Mouse (Mus musculus) frontal cortex, postnatal 25 days (tissue): ENCODE measurements around the gene Majin.

Experiments used
- DNase-seq, 2 experiments: peaks; one replicate each; pipeline ENCODE4 v3.0.0; 2022; ENCODE audit warnings: low spot score in 2 of 2

The Majin gene

GRCm38 (mm10) chr19:6184131-6184530 is at the start of gene Majin:
Majin (plus strand) TSS chr19:6184388.
- DNase-seq: no peak

- no peak for DNase-seq
Observed at GRCm38 (mm10) chr19:6136397-6136796, 47.8 kb upstream of the Majin start.

GRCm38 (mm10) chr19:6139701-6140100 is 44.5 kb upstream of the Majin start:
- DNase-seq: no peak

DNA sequence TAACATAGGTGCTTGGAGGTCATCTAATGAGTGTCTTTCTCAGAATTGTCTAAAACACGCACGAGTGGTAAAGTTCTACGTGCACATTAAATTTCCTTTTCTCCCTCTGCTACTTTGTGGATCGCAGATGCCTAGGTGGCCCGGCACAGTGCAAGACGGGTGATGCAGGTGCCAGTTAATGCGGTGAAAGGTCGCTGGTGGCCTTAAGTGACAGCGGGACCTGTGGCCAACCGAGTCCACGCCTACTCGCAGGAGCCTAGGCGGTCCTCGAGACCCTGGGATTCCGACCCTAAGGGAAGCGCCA is 43.9 kb upstream of the Majin start:
- no peak for DNase-seq

- DNase-seq: peak; percentile 88 to 90
Observed at GRCm38 (mm10) chr19:6140678-6141393, 43.4 kb upstream of the Majin start, which contains the start of gene Batf2. Batf2 (plus strand) TSS chr19:6140983.

DNA sequence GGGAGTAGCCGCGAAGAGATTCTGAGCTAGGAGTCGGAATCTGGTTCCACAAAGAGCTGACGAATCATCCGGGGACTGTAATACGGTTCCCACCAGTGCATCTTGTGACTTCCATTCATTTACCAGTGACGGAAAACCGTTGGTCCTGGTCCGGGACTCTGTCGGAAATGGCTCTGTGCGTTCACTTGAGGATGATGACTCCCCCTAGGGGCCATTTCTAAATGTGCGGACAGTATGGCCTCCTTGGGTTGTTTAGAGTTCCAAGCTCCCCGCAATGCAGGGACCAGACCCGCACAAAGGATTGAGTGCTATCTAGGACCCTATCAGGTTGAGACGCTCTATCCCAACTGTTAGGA is 42.8 kb upstream of the Majin start, which contains the start of gene Arl2:
TSS of gene Arl2 (minus strand) at position 155 of the 356 bp plus-strand sequence.
- peak; percentile 59 to 62 for DNase-seq

DNA sequence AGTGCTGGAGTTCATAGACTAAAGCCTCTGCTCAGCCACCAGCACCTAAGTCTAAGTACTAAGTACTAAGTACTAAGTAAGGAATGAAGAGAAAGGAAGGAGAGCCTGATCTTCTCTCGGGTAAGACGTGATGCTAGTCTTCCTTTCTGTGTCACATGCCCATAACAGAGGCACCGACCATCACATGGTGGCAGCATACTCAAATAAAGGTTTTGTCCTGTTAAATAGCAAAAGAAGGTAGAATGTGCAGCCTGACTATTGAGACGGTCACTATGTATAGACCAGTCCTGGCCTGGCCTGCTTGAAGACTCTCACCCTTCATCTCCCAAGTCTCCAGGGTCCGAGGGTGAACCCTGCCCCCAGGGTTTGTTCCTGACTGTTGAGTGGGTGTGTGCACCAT is 39.3 kb upstream of the Majin start:
- no peak for DNase-seq

- no peak for DNase-seq
Observed at GRCm38 (mm10) chr19:6155174-6155573, 29.0 kb upstream of the Majin start.

- no peak for DNase-seq
Observed at GRCm38 (mm10) chr19:6156372-6156771, 27.8 kb upstream of the Majin start.

DNA sequence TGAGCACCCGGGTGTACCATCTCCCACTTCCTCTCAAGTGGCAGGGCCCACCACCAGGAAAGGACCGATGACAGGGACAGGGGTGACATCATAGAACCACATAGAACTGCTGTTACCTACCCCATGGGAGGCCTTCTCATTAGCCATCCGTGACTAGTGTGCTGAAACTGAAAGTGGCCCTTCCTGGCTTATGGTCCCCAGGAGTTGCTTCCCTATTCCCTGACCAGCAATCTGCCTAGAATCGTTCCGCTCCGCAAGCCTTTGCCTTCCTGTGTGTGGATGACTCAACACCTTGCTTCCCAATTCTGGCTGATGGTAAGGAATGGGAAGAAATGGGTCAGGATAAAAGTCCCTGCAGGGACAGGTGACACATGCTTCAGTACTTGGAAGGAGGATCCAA is 27.0 kb upstream of the Majin start:
- no peak for DNase-seq

GRCm38 (mm10) chr19:6163872-6164547 is 20.2 kb upstream of the Majin start:
- no peak for DNase-seq

DNA sequence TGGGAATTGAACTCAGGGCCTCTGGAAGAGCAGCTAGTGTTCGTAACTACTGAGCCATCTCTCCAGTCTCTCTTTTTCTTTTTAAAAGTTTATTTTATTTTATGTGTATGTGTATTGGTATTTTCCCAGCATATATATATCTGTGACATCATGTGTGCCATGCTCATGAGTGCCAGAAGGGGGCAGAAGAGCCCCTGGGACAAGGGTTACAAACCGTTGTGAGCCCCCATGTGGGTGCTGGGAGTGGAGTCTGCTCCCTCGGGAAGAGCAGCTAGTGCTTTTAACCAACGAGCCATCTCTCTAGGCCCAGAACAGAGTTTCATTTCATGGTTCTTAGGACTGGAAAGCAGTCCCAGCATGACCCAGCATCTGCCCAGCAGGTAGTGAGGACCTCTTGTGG is 17.4 kb upstream of the Majin start:
- no peak for DNase-seq

- DNase-seq: no peak
Observed at GRCm38 (mm10) chr19:6171215-6171614, 13.0 kb upstream of the Majin start.

GRCm38 (mm10) chr19:6174771-6175170 is 9.4 kb upstream of the Majin start:
- no peak for DNase-seq

- no peak for DNase-seq
Observed at GRCm38 (mm10) chr19:6178775-6179174, 5.4 kb upstream of the Majin start.

- no peak for DNase-seq
Observed at GRCm38 (mm10) chr19:6181629-6182028, 2.6 kb upstream of the Majin start.

- DNase-seq: no peak
Observed at GRCm38 (mm10) chr19:6182534-6182933, 1.7 kb upstream of the Majin start.

- DNase-seq: no peak
Observed at GRCm38 (mm10) chr19:6204265-6204664, 20.1 kb downstream of the Majin start.

DNA sequence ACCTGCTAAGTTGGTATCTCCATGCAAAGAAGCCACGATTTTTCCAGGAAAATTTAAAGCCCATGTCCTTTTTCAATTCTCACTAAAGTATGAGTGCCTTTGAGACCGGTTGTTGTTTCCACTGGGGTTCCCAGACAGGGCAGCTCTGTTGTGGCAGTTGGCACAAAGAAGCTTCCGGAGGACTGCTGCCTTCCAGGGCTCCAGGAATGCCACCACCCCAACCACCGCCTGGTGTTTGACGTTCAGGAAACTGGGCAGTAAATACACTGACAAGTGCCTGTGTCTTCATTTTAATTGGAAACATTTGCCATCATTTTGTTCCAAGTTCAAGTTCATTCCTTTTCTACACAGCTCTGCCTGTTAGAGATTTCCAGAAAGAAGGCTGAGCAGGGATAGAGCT is 22.5 kb downstream of the Majin start:
- DNase-seq: no peak

DNA sequence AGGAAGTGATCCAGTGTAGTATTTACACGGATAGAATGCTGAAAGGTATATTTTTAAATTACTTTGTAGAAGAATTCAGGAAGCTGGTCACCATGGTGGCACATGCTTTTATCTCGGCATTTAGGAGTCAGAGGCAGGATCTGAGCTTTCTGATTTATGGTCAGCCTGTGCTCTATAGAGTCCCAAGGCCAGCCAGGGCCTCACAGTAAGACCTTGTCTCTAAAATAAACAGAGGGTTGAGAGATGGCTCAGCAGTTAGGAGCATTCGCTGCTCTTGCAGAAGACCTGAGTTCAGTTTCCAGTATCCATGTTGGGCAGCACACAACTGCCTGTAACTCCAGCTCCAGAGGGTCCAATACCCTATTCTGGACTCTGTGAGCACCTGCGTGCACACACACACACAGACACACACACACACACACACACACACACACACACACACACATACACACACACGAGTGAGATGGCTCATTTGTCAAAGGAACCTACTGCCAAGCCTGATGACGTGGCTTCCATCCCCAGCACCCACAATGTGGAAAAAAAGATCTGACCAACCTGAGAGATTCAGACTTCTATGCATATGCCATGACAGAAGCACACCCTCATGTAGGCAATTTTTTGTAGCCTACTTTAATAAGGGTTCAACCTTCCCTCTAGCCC is 32.0 kb downstream of the Majin start:
- no peak for DNase-seq

DNA sequence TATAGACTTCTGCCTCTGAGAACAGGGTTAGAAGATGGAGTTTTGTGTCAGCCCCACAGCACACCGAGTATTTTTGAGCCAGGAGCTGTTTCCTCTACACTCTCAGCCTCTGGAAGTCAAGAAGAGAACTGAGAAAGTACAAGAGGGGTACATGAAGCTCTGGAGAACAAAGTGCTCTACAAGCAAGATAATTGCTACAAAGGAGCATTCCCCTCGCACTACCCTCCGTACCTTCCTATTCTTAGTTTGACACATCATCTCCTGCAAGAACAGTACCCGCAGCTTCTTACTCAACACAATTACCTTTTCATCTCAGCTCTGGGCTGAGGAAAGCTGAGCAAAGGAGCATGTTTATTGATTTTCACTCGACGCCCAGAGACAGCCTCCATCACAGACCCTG is 34.4 kb downstream of the Majin start:
- no peak for DNase-seq

GRCm38 (mm10) chr19:6226135-6226534 is 41.9 kb downstream of the Majin start, which contains the start of gene Gpha2:
Gpha2 (plus strand) TSS chr19:6226380.
- no peak for DNase-seq

DNA sequence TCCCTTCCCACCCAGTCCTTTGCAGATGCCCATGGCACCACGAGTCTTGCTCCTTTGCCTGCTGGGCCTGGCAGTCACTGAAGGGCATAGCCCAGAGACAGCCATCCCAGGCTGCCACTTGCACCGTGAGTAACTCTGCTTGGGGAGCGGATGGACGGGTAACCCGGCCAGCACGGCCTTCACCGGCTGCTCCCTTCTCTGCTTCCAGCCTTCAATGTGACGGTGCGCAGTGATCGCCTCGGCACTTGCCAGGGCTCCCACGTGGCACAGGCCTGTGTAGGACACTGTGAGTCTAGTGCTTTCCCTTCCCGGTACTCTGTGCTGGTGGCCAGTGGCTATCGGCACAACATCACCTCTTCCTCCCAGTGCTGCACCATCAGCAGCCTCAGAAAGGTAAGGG is 42.6 kb downstream of the Majin start:
- DNase-seq: no peak
